Mouse (Mus musculus) bone marrow, adult 2 months (tissue): ENCODE measurements at regions not wholly inside any gene's neighbourhood (a gene's known extent, or its start where the extent isn't known, plus 50 kb on each side); places are given as distances from the start of the nearest gene placed in this dataset.

Experiments used
- CTCF ChIP-seq: fragments of 200-500 bp; IDR thresholded peaks from 2 replicates; pipeline ENCODE4 v1.5.1; 2011; ENCODE audit warnings: low read length, control low read depth; ENCODE audit not compliant: control insufficient read depth, insufficient read depth
- POLR2A ChIP-seq: fragments of 200-500 bp; IDR thresholded peaks from 2 replicates; pipeline ENCODE4 v1.6.1; 2011; ENCODE audit warnings: low read depth, mild to moderate bottlenecking, control low read depth, low read length, borderline replicate concordance; ENCODE audit not compliant: control insufficient read depth

DNA sequence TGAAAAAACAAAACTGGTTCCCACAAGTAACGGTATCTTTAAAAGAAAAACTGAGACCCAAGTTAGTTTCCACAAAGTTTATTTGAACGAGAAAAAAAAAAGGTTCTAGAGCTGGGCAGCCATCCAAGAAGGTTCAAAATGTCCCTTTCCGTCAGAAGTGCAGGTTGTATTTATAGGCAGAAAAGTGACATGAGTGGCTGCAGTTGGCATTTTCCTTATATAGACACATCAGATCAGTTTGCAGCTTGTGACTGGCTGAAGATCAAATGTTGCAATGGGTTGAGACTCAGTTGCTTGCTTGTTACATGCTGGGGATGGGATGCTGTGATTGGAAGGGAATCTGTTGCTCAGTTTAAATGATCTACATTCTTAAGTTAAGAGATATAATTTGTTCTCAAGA lies 80.7 kb upstream of the Pde3a start:
- TF ChIP-seq CTCF: no peak
- TF ChIP-seq POLR2A: no peak
